Mouse (Mus musculus) lung, postnatal 0 days (tissue): ENCODE data around the gene Pik3r5.

Experiments used
- CTCF ChIP-seq: IDR thresholded peaks from 2 replicates; pipeline ENCODE4 v1.5.1; 2016; ENCODE audit warnings: antibody characterized with exemption, mild to moderate bottlenecking
- EP300 ChIP-seq: IDR thresholded peaks from 2 replicates; pipeline ENCODE4 v1.6.1; 2016; ENCODE audit warnings: antibody characterized with exemption, mild to moderate bottlenecking, control low read depth

- TF ChIP-seq CTCF: no peak
- no peak for TF ChIP-seq EP300
These were observed 570 bp downstream of the Pik3r5 start for GRCm38 (mm10) chr11:68432361-68433021.
